Mouse (Mus musculus) heart, adult 2 months (tissue): ENCODE results near the gene Nsd2. TPM values are rescaled to one million over a fixed set of nuclear protein-coding genes. Genes with fewer than 3 reads are reported as not detected.
A peak's percentile ranks its signal among the peaks of the same experiment; 100 is the strongest.

Experiments used
- DNase-seq, 2 experiments: peaks; one replicate each; pipeline ENCODE4 v3.0.0; 2021
- H3K27ac ChIP-seq: fragments of 200-600 bp; 2 replicates; pipeline ENCODE4 v1.8.1; 2022
- H3K27me3 ChIP-seq: fragments of 200-500 bp; 2 replicates; pipeline ENCODE4 v1.6.1; 2012; ENCODE audit warnings: mild to moderate bottlenecking, low read length, inconsistent platforms, mixed read lengths; ENCODE audit not compliant: control insufficient read depth, insufficient read depth
- H3K36me3 ChIP-seq: fragments of 200-500 bp; 2 replicates; pipeline ENCODE4 v1.6.1; 2012; ENCODE audit warnings: low read length, inconsistent platforms; ENCODE audit not compliant: control insufficient read depth, insufficient read depth
- H3K4me1 ChIP-seq: fragments of 200-500 bp; 2 replicates; pipeline ENCODE4 v1.6.1; 2011; ENCODE audit warnings: low read length; ENCODE audit not compliant: control insufficient read depth, insufficient read depth
- H3K4me3 ChIP-seq: fragments of 200-600 bp; 2 replicates; pipeline ENCODE4 v1.8.1; 2022
- H3K79me2 ChIP-seq: fragments of 200-500 bp; replicated peaks from 2 replicates; pipeline ENCODE4 v1.6.1; 2012; ENCODE audit warnings: mild to moderate bottlenecking, inconsistent platforms, low read length, moderate library complexity, mixed read lengths; ENCODE audit not compliant: control insufficient read depth, insufficient read depth
- H3K9ac ChIP-seq: fragments of 200-500 bp; 2 replicates; pipeline ENCODE4 v1.6.1; 2012; ENCODE audit warnings: low read depth, mild to moderate bottlenecking, control low read depth, inconsistent platforms, low read length, mixed read lengths
- CTCF ChIP-seq: fragments of 200-600 bp; IDR thresholded peaks from 2 replicates; pipeline ENCODE4 v1.8.1; 2022; ENCODE audit warnings: antibody characterized with exemption, mild to moderate bottlenecking, moderate library complexity
- EP300 ChIP-seq: fragments of 200-500 bp; IDR thresholded peaks from 2 replicates; pipeline ENCODE4 v1.6.1; 2011; ENCODE audit warnings: low read depth, low read length, control low read depth; ENCODE audit not compliant: insufficient read depth
- POLR2A ChIP-seq: fragments of 200-500 bp; IDR thresholded peaks from 2 replicates; pipeline ENCODE4 v1.6.1; 2011; ENCODE audit warnings: mild to moderate bottlenecking, low read depth, low read length, control low read depth; ENCODE audit not compliant: insufficient read depth
- WGBS: fragments of 180-500 bp; shearing (Covaris S2); methylation state at CpG from one replicate; pipeline ENCODE4 v1.1.7; 2018; 5-methylcytosine and 5-hydroxymethylcytosine counted together
- intact Hi-C: fragments of 180-260 bp; cut with DNase I; formaldehyde crosslinking; loops from one replicate; pipeline ENCODE4 v1.15.1; 2025
- long read RNA-seq: library from polyadenylated mRNA; stranded (forward); transcript quantifications from one replicate; pipeline ENCODE4 v2.0.0, GENCODE M21; 2021
- polyA plus RNA-seq: library from polyadenylated mRNA; depleted of rRNA; stranded (reverse); fragments of >200 nt; gene quantifications from 2 replicates; pipeline ENCODE4 v1.2.3, GENCODE M21; 2012; rRNA removed
- total RNA-seq, 2 experiments: library from RNA; stranded (reverse); gene quantifications; 2 replicates each; pipeline ENCODE4 v1.2.3; 2021

Gene Nsd2
- total RNA-seq = 10 to 100 TPM; 25.8 to 27.6 TPM
- polyA plus RNA-seq = 3.0 and 5.7 TPM in 2 replicates
- long read RNA-seq, full-length matches to known transcripts = 3 of 14 reads
- long read RNA-seq, partial matches to known transcripts = 4 of 14 reads
- long read RNA-seq, other reads (novel, unspliced or antisense) = 7 of 14 reads

GRCm38 (mm10) chr5:33819876-33820732, at the start of gene Nsd2:
TSS of gene Nsd2 (plus strand) at chr5:33820725.
- TF ChIP-seq CTCF (no peak), EP300 (no peak), POLR2A (no peak)
- DNase-seq = peak; percentile 91 to 95
- intact Hi-C loops = loop anchor here (2.0 to 5.0 kb wide), 2 partner anchors 37 to 117 kb away; partner anchors contain the start of genes Letm1 and Nelfa
- Histone ChIP-seq H3K4me3 (peak within 1 kb of the TSS; percentile 94), H3K27ac (peak within 1 kb of the TSS; percentile 85), H3K4me1 (peaks cover 2% of the 10 kb centered on the region; the same call in 1 of the 2 replicates), H3K9ac (peak within 1 kb of the TSS; percentile 100), H3K27me3 (no peaks in the 10 kb centered on the region), H3K36me3 (peaks cover 4% of the 10 kb centered on the region), H3K79me2 (no peaks in the 10 kb centered on the region)
- WGBS = 2% methylated on average over 115 of the region's 136 CpGs

GRCm38 (mm10) chr5:33777195-33777594, 43.3 kb upstream of the Nsd2 start:
- no peak overlapping the region for H3K9ac ChIP-seq
- TF ChIP-seq CTCF (no peak), EP300 (no peak), POLR2A (no peak)
- H3K36me3 ChIP-seq = no peaks in the 10 kb centered on the region
- no peak overlapping the region for H3K4me3 ChIP-seq
- intact Hi-C loops = no loop called here
- peaks cover 3% of the 10 kb centered on the region for H3K4me1 ChIP-seq
- no peak for DNase-seq
- no peaks in the 10 kb centered on the region for H3K27me3 ChIP-seq
- no peak overlapping the region for H3K27ac ChIP-seq
- H3K79me2 ChIP-seq = peaks cover 4% of the 10 kb centered on the region

GRCm38 (mm10) chr5:33781964-33782344, 38.6 kb upstream of the Nsd2 start:
- Histone ChIP-seq H3K9ac (peak overlapping the region; percentile 79), H3K36me3 (no peaks in the 10 kb centered on the region), H3K4me1 (peaks cover 6% of the 10 kb centered on the region), H3K27me3 (no peaks in the 10 kb centered on the region), H3K79me2 (peaks cover 4% of the 10 kb centered on the region), H3K4me3 (peak overlapping the region; percentile 83), H3K27ac (peak overlapping the region; percentile 86)
- no peak for TF ChIP-seq CTCF
- TF ChIP-seq POLR2A = no peak
- no peak for TF ChIP-seq EP300
- WGBS = 5% methylated on average over 11 of the region's 11 CpGs
- no peak for DNase-seq
- intact Hi-C loops = loop anchor here (2.0 to 5.0 kb wide), 3 partner anchors 37 to 155 kb away; partner anchors contain the start of genes Nelfa, Tacc3 and Tmem129

GRCm38 (mm10) chr5:33782345-33782998, 38.1 kb upstream of the Nsd2 start, which contains the start of gene Letm1:
TSS of gene Letm1 (minus strand) at chr5:33782817.
- Histone ChIP-seq H3K79me2 (peaks cover 4% of the 10 kb centered on the region), H3K4me1 (peaks cover 6% of the 10 kb centered on the region), H3K27ac (peak within 1 kb of the TSS; percentile 86), H3K36me3 (no peaks in the 10 kb centered on the region), H3K27me3 (no peaks in the 10 kb centered on the region), H3K9ac (peak within 1 kb of the TSS; percentile 79), H3K4me3 (peak within 1 kb of the TSS; percentile 83)
- TF ChIP-seq CTCF (peak; percentile 38), EP300 (0 out of 2 replicates have a peak, but pooled peaks have one; percentile 9), POLR2A (peak; percentile 68)
- WGBS = under 1% methylated on average over 64 of the region's 65 CpGs
- intact Hi-C loops = loop anchor here (2.0 to 5.0 kb wide), 3 partner anchors 36 to 155 kb away; partner anchors contain the start of genes Nelfa, Tacc3 and Tmem129
- DNase-seq = peak; percentile 93 to 96

- peak overlapping the region; percentile 86 for H3K27ac ChIP-seq
- intact Hi-C loops = loop anchor here (2.0 to 5.0 kb wide), 3 partner anchors 36 to 154 kb away; partner anchors contain the start of genes Nelfa, Tacc3 and Tmem129
- peak overlapping the region; percentile 79 for H3K9ac ChIP-seq
- peaks cover 4% of the 10 kb centered on the region for H3K79me2 ChIP-seq
- WGBS = 9% methylated on average over 6 of the region's 6 CpGs
- peaks cover 6% of the 10 kb centered on the region for H3K4me1 ChIP-seq
- TF ChIP-seq CTCF (no peak), EP300 (no peak), POLR2A (no peak)
- peak overlapping the region; percentile 83 for H3K4me3 ChIP-seq
- no peaks in the 10 kb centered on the region for H3K36me3 ChIP-seq
- no peaks in the 10 kb centered on the region for H3K27me3 ChIP-seq
- DNase-seq = no peak
These were observed 37.5 kb upstream of the Nsd2 start for GRCm38 (mm10) chr5:33782999-33783390.
